In genomic region chr7:45229459-45230203, GRCm38 (mm10) we compare ENCODE assay signal across 28 mouse cellular contexts. TPM values are rescaled to one million over a fixed set of nuclear protein-coding genes. Genes with fewer than 3 reads are reported as not detected.
DNase-seq lines count a peak whose midpoint lies in the region; ATAC-seq lines count a peak whose summit lies in the region.
"Had no signal": no experiment of that assay in that cellular context is flagged by ENCODE, and none has a peak within 500 bp of the region (broad histone marks: within the 10 kb centered on the region; RNA-seq: fewer than 3 reads in every experiment).

No protein-coding gene starts in this region.

- H3K4me1 ChIP-seq in forebrain, embryonic 11.5 days (replicated peaks; ENCODE audit: control insufficient read depth, insufficient read depth, low read length), result peaks cover 13% of the 10 kb centered on the region; the same call in 1 of the 2 replicates
- peaks cover 17% of the 10 kb centered on the region for H3K4me1 ChIP-seq in forebrain, embryonic 16.5 days (replicated peaks; ENCODE audit: control insufficient read depth, insufficient read depth, low read length)

- H3K4me3 ChIP-seq in forebrain, embryonic 11.5 days (ENCODE audit: low read depth, low read length), result no peak overlapping the region
- no peak overlapping the region for H3K4me3 ChIP-seq in forebrain, embryonic 16.5 days (replicated peaks; ENCODE audit: low read length)
- H3K4me3 ChIP-seq: forebrain, embryonic 10.5 days; hindbrain, embryonic 13.5 days; limb, embryonic 12.5 days; liver, embryonic 13.5 days; lung, embryonic 15.5 days; neural tube, embryonic 13.5 days had no signal

- no peaks in the 10 kb centered on the region for H3K27me3 ChIP-seq in forebrain, embryonic 11.5 days (ENCODE audit: control insufficient read depth, insufficient read depth, low read length)
- H3K27me3 ChIP-seq in forebrain, embryonic 16.5 days (replicated peaks; ENCODE audit: control insufficient read depth, insufficient read depth, low read length), result no peaks in the 10 kb centered on the region
- H3K27me3 ChIP-seq: limb, embryonic 12.5 days; liver, embryonic 13.5 days; lung, embryonic 15.5 days; Patski had no signal

- DNase-seq in forebrain, embryonic 11.5 days (ENCODE audit: low spot score), result peak; percentile 45
- DNase-seq in spleen, adult 18-20 months, result peak; percentile 52 to 55
- no peak for DNase-seq in spleen, adult 12 weeks (ENCODE audit: low spot score)
- peak; percentile 42 to 65 for DNase-seq in spleen, postnatal 4 days (ENCODE audit: low spot score in 2 of 2)
- no peak for DNase-seq in layer of hippocampus, adult 9-11 months
- no peak for DNase-seq in adipocyte (ENCODE audit: low spot score)
- DNase-seq: adrenal gland, postnatal 25 days; cerebellum, adult 11-12 months; cerebellum, postnatal 36 days; gastrocnemius, postnatal 10 days; heart, postnatal 10 days; kidney, adult 9 months; kidney, postnatal 25 days; liver, embryonic 13.5 days; right cerebral cortex, postnatal 14 days; thymus, adult 2 months had no signal

- 92% methylated on average over 7 of the region's 7 CpGs for WGBS in forebrain, embryonic 11.5 days
- WGBS in forebrain, embryonic 16.5 days, result 86% methylated on average over 7 of the region's 7 CpGs

- H3K4me2 ChIP-seq in forebrain, embryonic 11.5 days (ENCODE audit: low read depth, low read length, severe bottlenecking), result no peak overlapping the region
- no peak overlapping the region for H3K4me2 ChIP-seq in forebrain, embryonic 16.5 days (ENCODE audit: low read length)
- H3K4me2 ChIP-seq: heart, embryonic 11.5 days; hindbrain, embryonic 13.5 days; limb, embryonic 12.5 days; liver, embryonic 13.5 days; lung, embryonic 15.5 days; midbrain, embryonic 11.5 days; neural tube, embryonic 13.5 days had no signal

- H3K27ac ChIP-seq in forebrain, embryonic 11.5 days (ENCODE audit: low read depth, low read length), result no peak overlapping the region
- H3K27ac ChIP-seq in forebrain, embryonic 16.5 days (ENCODE audit: low read length), result no peak overlapping the region
- H3K27ac ChIP-seq: forebrain, embryonic 10.5 days; hindbrain, embryonic 13.5 days; limb, embryonic 12.5 days; liver, embryonic 13.5 days; lung, embryonic 15.5 days; macrophage; neural tube, embryonic 13.5 days had no signal

- ATAC-seq in forebrain, embryonic 11.5 days (replicated peaks; ENCODE audit: low FRiP score), result no peak
- no peak for ATAC-seq in forebrain, embryonic 16.5 days
- peak; percentile 69 for ATAC-seq in granulocyte monocyte progenitor cell, adult 5-6 weeks (replicated peaks; ENCODE audit: poor library complexity, severe bottlenecking)
- ATAC-seq: Patski had no signal

- no peak overlapping the region for H3K9ac ChIP-seq in forebrain, embryonic 11.5 days (ENCODE audit: low read length)
- H3K9ac ChIP-seq in forebrain, embryonic 16.5 days (replicated peaks; ENCODE audit: low read depth, low read length), result no peak overlapping the region
- H3K9ac ChIP-seq: hindbrain, embryonic 13.5 days; limb, embryonic 12.5 days; liver, embryonic 13.5 days; lung, embryonic 15.5 days; neural tube, embryonic 13.5 days had no signal

- no peaks in the 10 kb centered on the region for H3K9me3 ChIP-seq in forebrain, embryonic 11.5 days (ENCODE audit: control insufficient read depth, low read length)
- H3K9me3 ChIP-seq in forebrain, embryonic 16.5 days (ENCODE audit: control insufficient read depth, low read length), result no peaks in the 10 kb centered on the region
- H3K9me3 ChIP-seq: forebrain, embryonic 10.5 days; hindbrain, embryonic 13.5 days; limb, embryonic 12.5 days; liver, embryonic 13.5 days; lung, embryonic 15.5 days; neural tube, embryonic 13.5 days had no signal

- H3K36me3 ChIP-seq in forebrain, embryonic 11.5 days (ENCODE audit: control insufficient read depth, insufficient read depth, low read length), result peaks cover 34% of the 10 kb centered on the region
- no peaks in the 10 kb centered on the region for H3K36me3 ChIP-seq in forebrain, embryonic 16.5 days (ENCODE audit: control insufficient read depth, insufficient read depth)

RNA-seq across cellular contexts. Expression of gene Cd37, which starts 9.3 kb away (rescaled TPM):
- 0.60 and 1.1 TPM in 2 replicates for polyA plus RNA-seq in forebrain, embryonic 11.5 days (2014; fragmentation: Nextera tagmentation; extraction: Ambion mirVana)
- 1.5 and 1.6 TPM in 2 replicates for polyA plus RNA-seq in forebrain, embryonic 16.5 days (2015; fragmentation: Nextera tagmentation; extraction: Ambion mirVana)
- 104 and 177 TPM in 2 replicates for total RNA-seq in granulocyte monocyte progenitor cell, adult 5-6 weeks (2014; fragmentation: Nextera tagmentation)
- total RNA-seq in granulocyte monocyte progenitor cell, adult 5-6 weeks (2017), result 59.5 and 69.2 TPM in 2 replicates

RNA-seq across cellular contexts. Expression of gene Slc6a16, which starts 11.3 kb away (rescaled TPM):
- 0.36 TPM in 1 of 2 replicates, not detected in the other for polyA plus RNA-seq in forebrain, embryonic 11.5 days (2014; fragmentation: Nextera tagmentation; extraction: Ambion mirVana)
- polyA plus RNA-seq in forebrain, embryonic 16.5 days (2015; fragmentation: Nextera tagmentation; extraction: Ambion mirVana), result 0.30 and 0.47 TPM in 2 replicates
- not detected in 2 replicates for total RNA-seq in granulocyte monocyte progenitor cell, adult 5-6 weeks (2014; fragmentation: Nextera tagmentation)
- total RNA-seq in granulocyte monocyte progenitor cell, adult 5-6 weeks (2017), result not detected in 2 replicates
- total RNA-seq: adrenal gland, postnatal 25 days; gastrocnemius, postnatal 10 days; heart, postnatal 10 days had no signal
- polyA plus RNA-seq: forebrain, embryonic 10.5 days; liver, embryonic 13.5 days; macrophage; midbrain, embryonic 11.5 days; Patski; urinary bladder, adult 2 months had no signal

RNA-seq across cellular contexts. Expression of gene Tead2, which starts 14.1 kb away (rescaled TPM):
- polyA plus RNA-seq in forebrain, embryonic 11.5 days (2014; fragmentation: Nextera tagmentation; extraction: Ambion mirVana), result 297 and 318 TPM in 2 replicates
- polyA plus RNA-seq in forebrain, embryonic 16.5 days (2015; fragmentation: Nextera tagmentation; extraction: Ambion mirVana), result 73.1 and 79.5 TPM in 2 replicates
- 0.62 TPM in 1 of 2 replicates, not detected in the other for total RNA-seq in granulocyte monocyte progenitor cell, adult 5-6 weeks (2014; fragmentation: Nextera tagmentation)
- not detected in 2 replicates for total RNA-seq in granulocyte monocyte progenitor cell, adult 5-6 weeks (2017)
- polyA plus RNA-seq: macrophage had no signal

RNA-seq across cellular contexts. Expression of gene Dkkl1, which starts 17.7 kb away (rescaled TPM):
- 0.48 TPM in 1 of 2 replicates, not detected in the other for polyA plus RNA-seq in forebrain, embryonic 11.5 days (2014; fragmentation: Nextera tagmentation; extraction: Ambion mirVana)
- polyA plus RNA-seq in forebrain, embryonic 16.5 days (2015; fragmentation: Nextera tagmentation; extraction: Ambion mirVana), result 1.1 and 2.2 TPM in 2 replicates
- 2.3 and 9.5 TPM in 2 replicates for total RNA-seq in granulocyte monocyte progenitor cell, adult 5-6 weeks (2014; fragmentation: Nextera tagmentation)
- total RNA-seq in granulocyte monocyte progenitor cell, adult 5-6 weeks (2017), result 0.77 TPM in 1 of 2 replicates, not detected in the other
- total RNA-seq: adrenal gland, postnatal 25 days; gastrocnemius, postnatal 10 days; heart, postnatal 10 days had no signal
- polyA plus RNA-seq: macrophage, Patski had no signal

RNA-seq across cellular contexts. Expression of gene Ccdc155, which starts 24.9 kb away (rescaled TPM):
- 0.83 and 0.90 TPM in 2 replicates for polyA plus RNA-seq in forebrain, embryonic 11.5 days (2014; fragmentation: Nextera tagmentation; extraction: Ambion mirVana)
- 0.58 and 0.95 TPM in 2 replicates for polyA plus RNA-seq in forebrain, embryonic 16.5 days (2015; fragmentation: Nextera tagmentation; extraction: Ambion mirVana)
- not detected in 2 replicates for total RNA-seq in granulocyte monocyte progenitor cell, adult 5-6 weeks (2014; fragmentation: Nextera tagmentation)
- 0.26 and 0.67 TPM in 2 replicates for total RNA-seq in granulocyte monocyte progenitor cell, adult 5-6 weeks (2017)
- total RNA-seq: heart, postnatal 10 days had no signal
- polyA plus RNA-seq: macrophage had no signal

Comparison
In these comparisons a context has a peak if more than half of its experiments do, and no peak if none do; other contexts are left out.
1. DNase-seq: peak in forebrain, embryonic 11.5 days (single experiment), spleen, adult 18-20 months (2 of 2) and spleen, postnatal 4 days (2 of 2); none in spleen, adult 12 weeks (single experiment), layer of hippocampus, adult 9-11 months (single experiment) and adipocyte (single experiment).